Mouse (Mus musculus) midbrain, embryonic 13.5 days (tissue): Measurements from ENCODE around the gene Sptb. TPM values are rescaled to one million over a fixed set of nuclear protein-coding genes. Genes with fewer than 3 reads are reported as not detected.

Experiments used
- ATAC-seq: fragments of 200-750 bp; cut with Nextera tagmentation; 2 replicates; pipeline ENCODE4 v1.8.0; 2017; ENCODE audit warnings: mild to moderate bottlenecking, moderate TSS enrichment, moderate library complexity
- H3K27ac ChIP-seq: fragments of 300-500 bp; sonication (generic); 2 replicates; pipeline ENCODE4 v1.5.1; 2015; ENCODE audit warnings: inconsistent platforms, mild to moderate bottlenecking, moderate library complexity
- H3K27me3 ChIP-seq: fragments of 300-500 bp; sonication (generic); 2 replicates; pipeline ENCODE4 v1.6.1; 2015; ENCODE audit warnings: mild to moderate bottlenecking, inconsistent platforms
- H3K36me3 ChIP-seq: fragments of 300-500 bp; sonication (generic); 2 replicates; pipeline ENCODE4 v1.6.1; 2015; ENCODE audit warnings: mild to moderate bottlenecking, inconsistent platforms
- H3K4me1 ChIP-seq: fragments of 300-500 bp; sonication (generic); replicated peaks from 2 replicates; pipeline ENCODE4 v1.6.1; 2015; ENCODE audit warnings: inconsistent platforms
- H3K4me2 ChIP-seq: fragments of 300-500 bp; sonication (generic); replicated peaks from 2 replicates; pipeline ENCODE4 v1.6.1; 2015; ENCODE audit warnings: moderate library complexity, mild to moderate bottlenecking, inconsistent platforms
- H3K4me3 ChIP-seq: fragments of 300-500 bp; sonication (generic); replicated peaks from 2 replicates; pipeline ENCODE4 v1.5.1; 2015; ENCODE audit warnings: mild to moderate bottlenecking, inconsistent platforms
- H3K9ac ChIP-seq: fragments of 300-500 bp; sonication (generic); replicated peaks from 2 replicates; pipeline ENCODE4 v1.6.1; 2015; ENCODE audit warnings: mild to moderate bottlenecking, inconsistent platforms
- H3K9me3 ChIP-seq: fragments of 300-500 bp; sonication (generic); 2 replicates; pipeline ENCODE4 v1.6.1; 2016; ENCODE audit warnings: mild to moderate bottlenecking, inconsistent platforms
- WGBS: fragments of 180-500 bp; shearing (Covaris S2); methylation state at CpG from one replicate; pipeline ENCODE4 v1.1.7; 2015; 5-methylcytosine and 5-hydroxymethylcytosine counted together
- polyA plus RNA-seq: library from polyadenylated mRNA; unstranded; fragments of >200 nt; fragmentation: Nextera tagmentation; extraction: Ambion mirVana; gene quantifications from 2 replicates; pipeline ENCODE4 v1.2.1, GENCODE M21; 2015

Sptb gene
- polyA plus RNA-seq, 1 experiment from 2014 or later: 1.1 TPM

DNA sequence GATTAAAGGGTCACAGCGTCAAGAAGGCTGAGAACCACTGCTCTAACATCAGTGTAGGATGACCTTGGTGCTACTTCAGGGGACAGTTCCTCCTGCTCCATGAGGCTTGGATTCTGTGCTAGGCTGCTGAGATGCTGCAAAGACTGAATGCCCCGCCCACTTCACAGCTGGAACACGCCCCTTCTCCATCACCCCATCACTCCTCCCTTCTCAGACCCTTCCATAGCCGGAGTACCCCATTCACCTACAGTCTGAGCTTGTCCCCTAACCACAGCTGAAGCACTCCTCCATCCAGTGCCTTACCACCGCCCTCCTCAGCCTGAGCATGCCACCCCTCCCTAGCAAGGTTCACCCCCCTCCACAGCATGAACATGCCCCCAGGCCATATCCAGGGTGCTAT lies 90.5 kb downstream of the Sptb start:
- Histone ChIP-seq H3K4me3 (no peak overlapping the region), H3K27ac (no peak overlapping the region), H3K4me2 (no peak overlapping the region), H3K9ac (no peak overlapping the region), H3K4me1 (0 out of 2 replicates have a peak, but pooled peaks cover 11% of the 10 kb centered on the region), H3K9me3 (no peaks in the 10 kb centered on the region), H3K36me3 (no peaks in the 10 kb centered on the region), H3K27me3 (no peaks in the 10 kb centered on the region)
- 56% methylated on average over 5 of the region's 5 CpGs for WGBS
- ATAC-seq: no peak

GRCm38 (mm10) chr12:76618175-76618574 lies 92.2 kb downstream of the Sptb start:
- Histone ChIP-seq H3K27me3 (no peaks in the 10 kb centered on the region), H3K4me1 (0 out of 2 replicates have a peak, but pooled peaks cover 8% of the 10 kb centered on the region), H3K27ac (no peak overlapping the region), H3K4me3 (no peak overlapping the region), H3K9me3 (no peaks in the 10 kb centered on the region), H3K36me3 (no peaks in the 10 kb centered on the region), H3K9ac (no peak overlapping the region), H3K4me2 (no peak overlapping the region)
- WGBS: 77% methylated on average over 4 of the region's 4 CpGs
- ATAC-seq: no peak

- Histone ChIP-seq H3K9me3 (no peaks in the 10 kb centered on the region), H3K4me3 (no peak overlapping the region), H3K36me3 (no peaks in the 10 kb centered on the region), H3K9ac (no peak overlapping the region), H3K27me3 (no peaks in the 10 kb centered on the region), H3K27ac (no peak overlapping the region), H3K4me1 (0 out of 2 replicates have a peak, but pooled peaks cover 4% of the 10 kb centered on the region), H3K4me2 (no peak overlapping the region)
- 70% methylated on average over 4 of the region's 4 CpGs for WGBS
- no peak for ATAC-seq
Measured at GRCm38 (mm10) chr12:76615580-76615937, 94.8 kb downstream of the Sptb start.

GRCm38 (mm10) chr12:76614868-76615579 lies 95.3 kb downstream of the Sptb start:
- no peak overlapping the region for H3K27ac ChIP-seq
- 0 out of 2 replicates have a peak, but pooled peaks cover 4% of the 10 kb centered on the region for H3K4me1 ChIP-seq
- H3K36me3 ChIP-seq: no peaks in the 10 kb centered on the region
- no peak overlapping the region for H3K9ac ChIP-seq
- 82% methylated on average over 12 of the region's 12 CpGs for WGBS
- H3K4me2 ChIP-seq: no peak overlapping the region
- no peaks in the 10 kb centered on the region for H3K27me3 ChIP-seq
- no peak for ATAC-seq
- H3K4me3 ChIP-seq: no peak overlapping the region
- no peaks in the 10 kb centered on the region for H3K9me3 ChIP-seq

GRCm38 (mm10) chr12:76612621-76613020 lies 97.7 kb downstream of the Sptb start:
- H3K9ac ChIP-seq: no peak overlapping the region
- H3K36me3 ChIP-seq: no peaks in the 10 kb centered on the region
- no peaks in the 10 kb centered on the region for H3K27me3 ChIP-seq
- H3K9me3 ChIP-seq: no peaks in the 10 kb centered on the region
- 80% methylated on average over 12 of the region's 12 CpGs for WGBS
- no peak overlapping the region for H3K27ac ChIP-seq
- no peak overlapping the region for H3K4me2 ChIP-seq
- no peak overlapping the region for H3K4me3 ChIP-seq
- 0 out of 2 replicates have a peak, but pooled peaks cover 2% of the 10 kb centered on the region for H3K4me1 ChIP-seq
- ATAC-seq: no peak

DNA sequence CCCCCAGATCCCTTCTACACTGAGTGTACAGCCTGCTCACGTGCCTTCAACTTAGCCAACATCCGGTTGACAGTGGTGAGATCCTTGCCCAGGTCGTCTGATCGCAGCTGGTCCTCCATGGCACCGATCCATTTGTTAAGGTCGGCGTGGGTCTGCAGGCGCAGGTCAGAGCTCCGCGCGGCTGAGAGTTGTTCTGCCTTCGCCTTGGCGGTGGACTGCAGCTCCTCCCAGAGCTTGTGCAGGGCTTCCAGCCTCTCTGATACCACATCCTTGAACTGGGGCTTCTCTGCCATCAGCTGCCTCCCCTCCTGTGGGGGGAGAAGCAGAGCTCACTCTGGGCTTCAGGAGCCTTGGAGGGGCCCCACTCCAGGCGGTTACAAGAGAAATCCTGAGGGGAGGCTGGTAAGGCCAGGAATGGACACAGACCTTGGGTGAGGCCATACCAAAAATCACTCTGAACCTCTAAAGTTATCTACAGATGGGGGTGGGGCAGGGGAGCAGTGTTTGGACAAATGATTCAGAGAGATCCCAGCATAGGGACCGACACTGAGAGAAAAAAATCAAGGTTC lies 101.3 kb downstream of the Sptb start:
- Histone ChIP-seq H3K27me3 (no peaks in the 10 kb centered on the region), H3K9ac (no peak overlapping the region), H3K4me3 (no peak overlapping the region), H3K4me2 (no peak overlapping the region), H3K36me3 (no peaks in the 10 kb centered on the region), H3K9me3 (no peaks in the 10 kb centered on the region), H3K27ac (no peak overlapping the region), H3K4me1 (0 out of 2 replicates have a peak, but pooled peaks cover 2% of the 10 kb centered on the region)
- WGBS: 83% methylated on average over 15 of the region's 15 CpGs
- no peak for ATAC-seq

GRCm38 (mm10) chr12:76608241-76608640 lies 102.1 kb downstream of the Sptb start:
- no peak overlapping the region for H3K27ac ChIP-seq
- no peaks in the 10 kb centered on the region for H3K27me3 ChIP-seq
- WGBS: 88% methylated on average over 11 of the region's 11 CpGs
- H3K4me3 ChIP-seq: no peak overlapping the region
- H3K36me3 ChIP-seq: no peaks in the 10 kb centered on the region
- no peak overlapping the region for H3K9ac ChIP-seq
- no peak overlapping the region for H3K4me2 ChIP-seq
- no peaks in the 10 kb centered on the region for H3K9me3 ChIP-seq
- ATAC-seq: no peak
- H3K4me1 ChIP-seq: 0 out of 2 replicates have a peak, but pooled peaks cover 2% of the 10 kb centered on the region

DNA sequence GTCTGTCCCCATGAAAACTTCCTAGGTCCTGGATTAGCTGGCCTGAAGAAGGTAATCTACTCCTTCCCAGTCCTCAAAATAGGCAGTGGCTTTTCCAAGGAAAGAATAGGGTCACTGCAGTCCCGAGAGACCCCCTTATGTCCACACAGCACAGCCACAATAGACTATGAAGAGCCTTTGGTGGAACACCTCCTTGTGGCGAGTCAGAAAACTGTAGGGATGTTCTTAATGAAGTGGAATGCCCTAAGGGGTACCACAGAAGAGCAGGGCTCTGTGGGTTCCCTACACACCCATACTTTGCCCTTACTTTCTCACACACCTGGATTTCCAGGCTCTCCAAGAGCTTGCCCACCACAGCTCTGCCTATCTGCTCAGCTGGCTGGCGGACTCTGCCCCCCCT lies 104.5 kb downstream of the Sptb start:
- H3K4me1 ChIP-seq: 0 out of 2 replicates have a peak, but pooled peaks cover 2% of the 10 kb centered on the region
- H3K4me3 ChIP-seq: no peak overlapping the region
- no peak overlapping the region for H3K9ac ChIP-seq
- ATAC-seq: 0 out of 2 replicates have a peak, but pooled peaks have one; percentile 3
- no peaks in the 10 kb centered on the region for H3K9me3 ChIP-seq
- no peak overlapping the region for H3K4me2 ChIP-seq
- 54% methylated on average over 3 of the region's 3 CpGs for WGBS
- H3K27me3 ChIP-seq: no peaks in the 10 kb centered on the region
- no peak overlapping the region for H3K27ac ChIP-seq
- no peaks in the 10 kb centered on the region for H3K36me3 ChIP-seq

GRCm38 (mm10) chr12:76604546-76604945 lies 105.8 kb downstream of the Sptb start:
- no peaks in the 10 kb centered on the region for H3K9me3 ChIP-seq
- no peak overlapping the region for H3K4me3 ChIP-seq
- WGBS: 62% methylated on average over 4 of the region's 4 CpGs
- no peak overlapping the region for H3K27ac ChIP-seq
- H3K27me3 ChIP-seq: no peaks in the 10 kb centered on the region
- H3K36me3 ChIP-seq: no peaks in the 10 kb centered on the region
- H3K9ac ChIP-seq: no peak overlapping the region
- H3K4me2 ChIP-seq: no peak overlapping the region
- ATAC-seq: no peak
- 0 out of 2 replicates have a peak, but pooled peaks cover 2% of the 10 kb centered on the region for H3K4me1 ChIP-seq

GRCm38 (mm10) chr12:76603779-76604178 lies 106.6 kb downstream of the Sptb start:
- Histone ChIP-seq H3K27me3 (no peaks in the 10 kb centered on the region), H3K9ac (no peak overlapping the region), H3K4me3 (no peak overlapping the region), H3K27ac (no peak overlapping the region), H3K4me1 (0 out of 2 replicates have a peak, but pooled peaks cover 2% of the 10 kb centered on the region), H3K36me3 (no peaks in the 10 kb centered on the region), H3K9me3 (no peaks in the 10 kb centered on the region), H3K4me2 (no peak overlapping the region)
- WGBS: 93% methylated on average over 9 of the region's 9 CpGs
- no peak for ATAC-seq

DNA sequence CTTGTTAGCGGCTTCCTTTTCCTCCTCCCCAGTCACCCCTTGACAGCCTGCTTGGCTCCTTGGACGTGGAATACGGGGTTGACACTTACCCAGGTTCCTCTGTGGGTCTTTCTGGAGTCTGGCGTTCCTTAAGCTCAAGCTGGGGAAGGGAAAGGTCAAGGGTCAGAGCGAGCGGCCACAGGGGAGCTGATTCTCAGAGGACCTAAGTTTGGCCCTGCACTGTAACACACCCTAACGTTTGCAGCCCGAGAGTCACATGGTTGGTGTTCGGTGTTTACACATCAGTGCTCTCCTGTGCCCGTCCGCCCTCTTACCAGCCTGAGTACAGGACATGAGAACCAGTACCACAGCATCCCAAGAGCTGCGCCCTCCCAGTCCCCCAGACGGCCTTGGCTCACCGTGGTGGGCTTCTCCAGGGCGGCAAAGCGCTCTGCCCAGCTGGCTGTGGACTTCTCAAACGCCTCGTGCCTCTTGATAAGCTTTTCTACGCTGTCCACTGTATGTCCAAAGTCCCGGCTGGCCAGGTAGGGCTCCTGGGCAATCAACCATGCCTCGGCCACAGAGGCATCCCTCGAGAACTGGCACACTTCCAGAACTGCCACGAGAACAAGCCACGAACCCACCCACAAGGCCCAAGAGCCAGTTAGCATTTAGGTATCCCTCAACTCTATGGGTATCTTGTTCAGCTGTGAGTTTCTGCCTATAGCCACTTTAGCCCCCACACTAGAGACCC lies 112.0 kb downstream of the Sptb start:
- peaks cover 11% of the 10 kb centered on the region for H3K4me1 ChIP-seq
- H3K9ac ChIP-seq: no peak overlapping the region
- ATAC-seq: no peak
- H3K9me3 ChIP-seq: no peaks in the 10 kb centered on the region
- no peak overlapping the region for H3K4me2 ChIP-seq
- no peak overlapping the region for H3K4me3 ChIP-seq
- no peaks in the 10 kb centered on the region for H3K36me3 ChIP-seq
- H3K27me3 ChIP-seq: no peaks in the 10 kb centered on the region; the same call in 1 of the 2 replicates
- WGBS: 78% methylated on average over 24 of the region's 24 CpGs
- H3K27ac ChIP-seq: no peak overlapping the region

GRCm38 (mm10) chr12:76597577-76598100 lies 112.7 kb downstream of the Sptb start:
- WGBS: 84% methylated on average over 15 of the region's 15 CpGs
- H3K9me3 ChIP-seq: no peaks in the 10 kb centered on the region
- no peak for ATAC-seq
- H3K27me3 ChIP-seq: no peaks in the 10 kb centered on the region; the same call in 1 of the 2 replicates
- no peak overlapping the region for H3K27ac ChIP-seq
- no peaks in the 10 kb centered on the region for H3K36me3 ChIP-seq
- H3K4me2 ChIP-seq: no peak overlapping the region
- H3K4me1 ChIP-seq: peaks cover 11% of the 10 kb centered on the region
- no peak overlapping the region for H3K4me3 ChIP-seq
- H3K9ac ChIP-seq: no peak overlapping the region
